Mouse (Mus musculus) hindbrain, embryonic 14.5 days (tissue): ENCODE data around the gene Hyls1. TPM values are rescaled to one million over a fixed set of nuclear protein-coding genes. Genes with fewer than 3 reads are reported as not detected.

ENCODE experiments used
- ATAC-seq: fragments of 200-750 bp; cut with Nextera tagmentation; 2 replicates; pipeline ENCODE4 v1.8.0; 2017; ENCODE audit warnings: moderate number of reproducible peaks, mild to moderate bottlenecking, moderate TSS enrichment, moderate library complexity; ENCODE audit not compliant: low FRiP score
- DNase-seq: peaks from one replicate; pipeline ENCODE4 v3.0.0-alpha.2; 2015; ENCODE audit warnings: low spot score
- H3K27ac ChIP-seq: fragments of 300-500 bp; sonication (generic); 2 replicates; pipeline ENCODE4 v1.5.1; 2014; ENCODE audit warnings: mild to moderate bottlenecking, moderate library complexity
- H3K27me3 ChIP-seq: fragments of 300-500 bp; sonication (generic); 2 replicates; pipeline ENCODE4 v1.6.1; 2014; ENCODE audit warnings: mild to moderate bottlenecking, low read length, mixed read lengths; ENCODE audit not compliant: control insufficient read depth, insufficient read depth
- H3K36me3 ChIP-seq: fragments of 300-500 bp; sonication (generic); replicated peaks from 2 replicates; pipeline ENCODE4 v1.6.1; 2014; ENCODE audit not compliant: control insufficient read depth, insufficient read depth
- H3K4me1 ChIP-seq: fragments of 300-500 bp; sonication (generic); replicated peaks from 2 replicates; pipeline ENCODE4 v1.6.1; 2014; ENCODE audit warnings: antibody characterized with exemption, low read length, mixed read lengths; ENCODE audit not compliant: control insufficient read depth, insufficient read depth
- H3K4me2 ChIP-seq: fragments of 300-500 bp; sonication (generic); replicated peaks from 2 replicates; pipeline ENCODE4 v1.6.1; 2014; ENCODE audit warnings: mild to moderate bottlenecking, moderate library complexity
- H3K4me3 ChIP-seq: fragments of 300-500 bp; sonication (generic); replicated peaks from 2 replicates; pipeline ENCODE4 v1.5.1; 2014; ENCODE audit warnings: mild to moderate bottlenecking, low read length
- H3K9ac ChIP-seq: fragments of 300-500 bp; sonication (generic); 2 replicates; pipeline ENCODE4 v1.6.1; 2014
- H3K9me3 ChIP-seq: fragments of 300-500 bp; sonication (generic); 2 replicates; pipeline ENCODE4 v1.6.1; 2016; ENCODE audit warnings: low read length; ENCODE audit not compliant: control insufficient read depth
- WGBS: fragments of 180-500 bp; shearing (Covaris S2); extraction: QIAGEN DNeasy Blood & Tissue Kit; methylation state at CpG from one replicate; pipeline ENCODE4 v1.1.7; 2014; 5-methylcytosine and 5-hydroxymethylcytosine counted together
- polyA plus RNA-seq: library from polyadenylated mRNA; unstranded; fragments of >200 nt; fragmentation: Nextera tagmentation; extraction: Ambion mirVana; gene quantifications from 2 replicates; pipeline ENCODE4 v1.2.1, GENCODE M21; 2014

The Hyls1 gene
- polyA plus RNA-seq, 1 experiment from 2014 or later, result 14.4 TPM

GRCm38 (mm10) chr9:35518169-35518568 is 52.0 kb downstream of the Hyls1 start, which contains the start of gene Gm1113:
Gene Gm1113, minus strand, starts transcription at chr9:35518269.
- no peak within 1 kb of the TSS for H3K4me3 ChIP-seq
- H3K4me2 ChIP-seq, result no peak within 1 kb of the TSS
- WGBS, result 73% methylated on average over 3 of the region's 3 CpGs
- no peaks in the 10 kb centered on the region for H3K9me3 ChIP-seq
- H3K4me1 ChIP-seq, result no peaks in the 10 kb centered on the region
- ATAC-seq (no peak), DNase-seq (no peak)
- H3K9ac ChIP-seq, result no peak within 1 kb of the TSS
- no peaks in the 10 kb centered on the region for H3K36me3 ChIP-seq
- H3K27ac ChIP-seq, result no peak within 1 kb of the TSS
- no peaks in the 10 kb centered on the region for H3K27me3 ChIP-seq

- 92% methylated on average over 16 of the region's 16 CpGs for WGBS
- no peaks in the 10 kb centered on the region for H3K36me3 ChIP-seq
- H3K9ac ChIP-seq, result no peak overlapping the region
- DNase-seq (no peak), ATAC-seq (no peak)
- no peak overlapping the region for H3K4me3 ChIP-seq
- H3K4me2 ChIP-seq, result no peak overlapping the region
- H3K4me1 ChIP-seq, result no peaks in the 10 kb centered on the region
- no peaks in the 10 kb centered on the region for H3K27me3 ChIP-seq
- H3K27ac ChIP-seq, result no peak overlapping the region
- H3K9me3 ChIP-seq, result no peaks in the 10 kb centered on the region
Observed at GRCm38 (mm10) chr9:35516711-35517110, 53.5 kb downstream of the Hyls1 start.

GRCm38 (mm10) chr9:35516182-35516581 is 54.0 kb downstream of the Hyls1 start:
- Histone ChIP-seq H3K36me3 (no peaks in the 10 kb centered on the region), H3K27ac (no peak overlapping the region), H3K9ac (no peak overlapping the region), H3K27me3 (no peaks in the 10 kb centered on the region), H3K4me1 (no peaks in the 10 kb centered on the region), H3K9me3 (no peaks in the 10 kb centered on the region), H3K4me3 (no peak overlapping the region), H3K4me2 (no peak overlapping the region)
- DNase-seq (no peak), ATAC-seq (no peak)
- WGBS, result 85% methylated on average over 5 of the region's 5 CpGs

- no peaks in the 10 kb centered on the region for H3K27me3 ChIP-seq
- no peak for ATAC-seq
- no peaks in the 10 kb centered on the region for H3K4me1 ChIP-seq
- H3K4me3 ChIP-seq, result no peak overlapping the region
- no peaks in the 10 kb centered on the region for H3K9me3 ChIP-seq
- H3K27ac ChIP-seq, result no peak overlapping the region
- DNase-seq, result no peak
- 93% methylated on average over 4 of the region's 4 CpGs for WGBS
- H3K4me2 ChIP-seq, result no peak overlapping the region
- H3K9ac ChIP-seq, result no peak overlapping the region
- H3K36me3 ChIP-seq, result no peaks in the 10 kb centered on the region
Observed at GRCm38 (mm10) chr9:35513900-35514299, 56.3 kb downstream of the Hyls1 start.

Other genes with a start within 250 kb of the Hyls1 start
- gene Cdon, start 149.3 kb downstream of the Hyls1 start, polyA plus RNA-seq, result 3.1 and 5.0 TPM in 2 replicates
- gene Gm1113, start 52.1 kb downstream of the Hyls1 start, polyA plus RNA-seq, result not detected in 2 replicates
- 29.3 and 31.8 TPM in 2 replicates for gene Ddx25, start 11.9 kb downstream of the Hyls1 start, polyA plus RNA-seq
- gene Pus3, start 11.8 kb downstream of the Hyls1 start, polyA plus RNA-seq, result 15.6 and 19.1 TPM in 2 replicates
- gene Pate2, start 114 bp downstream of the Hyls1 start, polyA plus RNA-seq, result 0.47 TPM in 2 replicates
- gene Pate4, start 41.5 kb upstream of the Hyls1 start, polyA plus RNA-seq, result not detected in 2 replicates
- not detected in 2 replicates for gene Pate3, start 77.8 kb upstream of the Hyls1 start, polyA plus RNA-seq
- gene Pate1, start 117.0 kb upstream of the Hyls1 start, polyA plus RNA-seq, result not detected in 2 replicates
- not detected in 2 replicates for gene Gm17677, start 170.7 kb upstream of the Hyls1 start, polyA plus RNA-seq
- gene Gm17727, start 207.7 kb upstream of the Hyls1 start, polyA plus RNA-seq, result not detected in 2 replicates
- not detected in 2 replicates for gene Gm27235, start 219.7 kb upstream of the Hyls1 start, polyA plus RNA-seq
- not detected in 2 replicates for gene D730048I06Rik, start 219.7 kb upstream of the Hyls1 start, polyA plus RNA-seq